In genomic region chr8:91147715-91148114, GRCm38 (mm10) we compare ENCODE assay signal across 8 mouse cellular contexts. TPM values are rescaled to one million over a fixed set of nuclear protein-coding genes. Genes with fewer than 3 reads are reported as not detected.
DNase-seq lines count a peak whose midpoint lies in the region; ATAC-seq and TF ChIP-seq lines count a peak whose summit lies in the region.

No protein-coding gene starts in this region.

- peak; percentile 62 for ATAC-seq in forebrain, postnatal 0 days
- ATAC-seq in forebrain, embryonic 12.5 days (ENCODE audit: low FRiP score), result no peak

- peak; percentile 91 for TF ChIP-seq CTCF in forebrain, postnatal 0 days (IDR thresholded peaks at IDR 0.05; ENCODE audit: low read depth)
- TF ChIP-seq CTCF in small intestine, adult 2 months (IDR thresholded peaks at IDR 0.05; ENCODE audit: extremely low read depth, insufficient read length, insufficient replicate concordance, low read depth, low read length), result peak; percentile 57; the same call in 1 of the 2 replicates

- no peaks in the 10 kb centered on the region for H3K36me3 ChIP-seq in forebrain, postnatal 0 days (ENCODE audit: insufficient read depth)
- H3K36me3 ChIP-seq in forebrain, embryonic 12.5 days (replicated peaks), result no peaks in the 10 kb centered on the region
- no peaks in the 10 kb centered on the region for H3K36me3 ChIP-seq in embryonic facial prominence, embryonic 10.5 days (replicated peaks)
- H3K36me3 ChIP-seq in small intestine, adult 2 months (ENCODE audit: control insufficient read depth, insufficient read depth, low read length), result no peaks in the 10 kb centered on the region

- H3K27ac ChIP-seq in forebrain, postnatal 0 days (ENCODE audit: low read depth, low read length), result no peak overlapping the region
- H3K27ac ChIP-seq in forebrain, embryonic 12.5 days, result no peak overlapping the region
- no peak overlapping the region for H3K27ac ChIP-seq in embryonic facial prominence, embryonic 10.5 days (replicated peaks)
- H3K27ac ChIP-seq in small intestine, adult 2 months (ENCODE audit: insufficient read depth, low read depth, low read length), result peak overlapping the region; percentile 45

- TF ChIP-seq POLR2A in small intestine, adult 2 months (IDR thresholded peaks at IDR 0.05; ENCODE audit: low read depth, low read length), result no peak

- no peak overlapping the region for H3K4me3 ChIP-seq in forebrain, postnatal 0 days (ENCODE audit: low read depth, low read length)
- no peak overlapping the region for H3K4me3 ChIP-seq in forebrain, embryonic 12.5 days (replicated peaks)
- no peak overlapping the region for H3K4me3 ChIP-seq in embryonic facial prominence, embryonic 10.5 days
- peak overlapping the region; percentile 47 for H3K4me3 ChIP-seq in small intestine, adult 2 months (ENCODE audit: low read depth, low read length)

- no peaks in the 10 kb centered on the region for H3K4me1 ChIP-seq in forebrain, postnatal 0 days (ENCODE audit: insufficient read depth)
- no peaks in the 10 kb centered on the region for H3K4me1 ChIP-seq in forebrain, embryonic 12.5 days
- no peaks in the 10 kb centered on the region for H3K4me1 ChIP-seq in embryonic facial prominence, embryonic 10.5 days
- H3K4me1 ChIP-seq in small intestine, adult 2 months (ENCODE audit: control insufficient read depth, insufficient read depth, insufficient read length, low read length), result peaks cover 17% of the 10 kb centered on the region; the same call in 1 of the 2 replicates

- no peaks in the 10 kb centered on the region for H3K27me3 ChIP-seq in forebrain, postnatal 0 days (ENCODE audit: insufficient read depth, low read length)
- no peaks in the 10 kb centered on the region; the same call in 1 of the 2 replicates for H3K27me3 ChIP-seq in forebrain, embryonic 12.5 days
- no peaks in the 10 kb centered on the region for H3K27me3 ChIP-seq in embryonic facial prominence, embryonic 10.5 days (replicated peaks; ENCODE audit: low read depth, poor library complexity, severe bottlenecking)
- H3K27me3 ChIP-seq in small intestine, adult 2 months (ENCODE audit: control insufficient read depth, insufficient read depth, low read length), result no peaks in the 10 kb centered on the region

- peak; percentile 79 for DNase-seq in forebrain, postnatal 0 days
- DNase-seq in 3T3-L1 (ENCODE audit: low read depth, low spot score), result peak; percentile 70
- peak; percentile 65 for DNase-seq in adipocyte (ENCODE audit: low spot score)
- peak; percentile 41 for DNase-seq in embryonic facial prominence, embryonic 10.5 days (ENCODE audit: low spot score)
- DNase-seq in kidney, adult 11 months, result peak; percentile 44
- DNase-seq in lung, adult 18-20 months, result peak; percentile 9 to 47

- H3K9me3 ChIP-seq in forebrain, postnatal 0 days (ENCODE audit: low read length), result no peaks in the 10 kb centered on the region
- H3K9me3 ChIP-seq in forebrain, embryonic 12.5 days, result peaks cover 3% of the 10 kb centered on the region; the same call in 1 of the 2 replicates
- H3K9me3 ChIP-seq in embryonic facial prominence, embryonic 10.5 days, result no peaks in the 10 kb centered on the region

- H3K4me2 ChIP-seq in forebrain, postnatal 0 days (ENCODE audit: low read depth), result no peak overlapping the region
- no peak overlapping the region for H3K4me2 ChIP-seq in forebrain, embryonic 12.5 days

- no peak overlapping the region for H3K9ac ChIP-seq in forebrain, postnatal 0 days
- no peak overlapping the region for H3K9ac ChIP-seq in forebrain, embryonic 12.5 days

- 10% methylated on average over 6 of the region's 6 CpGs for WGBS in forebrain, postnatal 0 days
- WGBS in forebrain, embryonic 12.5 days, result 10% methylated on average over 6 of the region's 6 CpGs
- WGBS in embryonic facial prominence, embryonic 10.5 days, result 16% methylated on average over 6 of the region's 6 CpGs
- 4% methylated on average over 6 of the region's 6 CpGs for WGBS in small intestine, adult 2 months

RNA-seq across cellular contexts. Expression of gene Aktip, which starts 52.1 kb away (rescaled TPM):
- 106 and 119 TPM in 2 replicates for total RNA-seq in forebrain, postnatal 0 days (2014; rRNA removed)
- 120 and 129 TPM in 2 replicates for polyA plus RNA-seq in forebrain, postnatal 0 days (2015; fragmentation: Nextera tagmentation; extraction: Ambion mirVana)
- 96.5 and 99.3 TPM in 2 replicates for polyA plus RNA-seq in forebrain, embryonic 12.5 days (2016; fragmentation: Nextera tagmentation; extraction: Ambion mirVana)
- 54.3 and 60.0 TPM in 2 replicates for polyA plus RNA-seq in embryonic facial prominence, embryonic 10.5 days (2016; fragmentation: Nextera tagmentation; extraction: Ambion mirVana)
- polyA plus RNA-seq in small intestine, adult 2 months (2012; rRNA removed), result 14.5 and 23.3 TPM in 2 replicates

Comparison
In these comparisons a context has a peak if more than half of its experiments do, and no peak if none do; other contexts are left out.
1. DNase-seq: peak in every context shown above with its lines; median percentile 79 in forebrain, postnatal 0 days; 70 in 3T3-L1; 65 in adipocyte; 44 in kidney, adult 11 months; 41 in embryonic facial prominence, embryonic 10.5 days; 28 in lung, adult 18-20 months.